Mouse (Mus musculus) CD8-positive naive resting alpha-beta T cell, adult 57 days (primary cell): ENCODE results near the gene Lilra6. TPM values are rescaled to one million over a fixed set of nuclear protein-coding genes. Genes with fewer than 3 reads are reported as not detected.

Source experiments
- total RNA-seq: library from RNA; stranded (reverse); gene quantifications from one replicate; pipeline ENCODE4 v1.2.4, GENCODE M21; 2023

Lilra6 gene
- total RNA-seq = 0.43 TPM

DNA sequence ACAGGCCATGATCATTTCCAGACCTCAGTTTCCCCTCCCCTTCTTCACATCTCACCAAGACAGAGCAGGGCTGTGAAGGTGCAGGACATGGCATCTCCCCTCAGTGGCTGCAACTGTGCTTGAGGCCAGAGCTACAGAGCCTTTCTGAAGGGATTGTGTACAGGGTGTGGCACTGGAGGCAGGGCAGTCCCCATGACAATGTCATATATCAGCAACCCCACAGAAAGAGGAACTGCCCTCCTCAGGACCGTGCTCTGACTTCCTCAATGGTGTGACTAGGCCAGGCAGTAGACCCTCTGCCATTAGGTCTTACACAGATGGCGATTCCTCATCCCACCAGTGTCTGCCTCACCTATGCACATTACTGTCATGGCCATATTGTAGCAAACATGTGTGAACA lies at the start of gene Lilra6:
Gene Lilra6 (minus strand): TSS at position 117 of the 400 bp plus-strand sequence.

DNA sequence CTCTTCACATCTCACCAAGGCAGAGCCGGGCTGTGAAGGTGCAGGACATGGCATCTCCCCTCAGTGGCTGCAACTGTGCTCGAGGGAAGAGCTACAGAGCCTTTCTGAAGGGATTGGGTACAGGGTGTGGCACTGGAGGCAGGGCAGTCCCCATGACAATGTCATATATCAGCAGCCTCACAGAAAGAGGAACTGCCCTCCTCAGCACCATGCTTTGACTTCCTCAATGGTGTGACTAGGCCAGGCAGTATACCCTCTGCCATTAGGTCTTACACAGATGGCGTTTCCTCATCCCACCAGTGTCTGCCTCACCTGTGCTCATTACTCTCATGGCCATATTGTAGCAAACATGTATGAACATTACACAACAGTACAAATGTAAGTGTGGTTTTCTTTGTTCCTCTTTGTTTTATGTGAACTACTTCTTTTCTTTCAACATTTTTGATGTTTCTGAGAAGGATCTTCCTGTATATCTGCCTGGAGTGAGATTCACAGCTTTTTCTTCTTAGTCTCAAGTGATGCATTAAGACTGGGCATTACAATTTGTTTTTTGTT lies 17.2 kb downstream of the Lilra6 start, which contains the start of gene Gm14548:
Gene Gm14548 (minus strand): TSS at position 85 of the 555 bp plus-strand sequence.

Other genes with a start within 250 kb of the Lilra6 start
- gene Leng1, start 249.7 kb downstream of the Lilra6 start, total RNA-seq = 11.7 TPM
- gene Tmc4, start 237.9 kb downstream of the Lilra6 start, total RNA-seq = 10.1 TPM
- gene Tsen34, start 222.6 kb downstream of the Lilra6 start, total RNA-seq = 19.7 TPM
- 59.5 TPM for gene Mboat7, start 222.0 kb downstream of the Lilra6 start, total RNA-seq
- gene Rps9, start 211.5 kb downstream of the Lilra6 start, total RNA-seq = 2,799 TPM
- 3.2 TPM for gene Pirb, start 195.1 kb downstream of the Lilra6 start, total RNA-seq
- 0.86 TPM for gene Gm15448, start 89.8 kb downstream of the Lilra6 start, total RNA-seq
- gene Pira2, start 70.5 kb downstream of the Lilra6 start, total RNA-seq = 1.1 TPM
- gene Gm14548, start 17.4 kb downstream of the Lilra6 start, total RNA-seq = 0.24 TPM
- gene Lair1, start 147.7 kb upstream of the Lilra6 start, total RNA-seq = 10.1 TPM
- 0.34 TPM for gene Ttyh1, start 203.9 kb upstream of the Lilra6 start, total RNA-seq
- gene Leng8, start 221.5 kb upstream of the Lilra6 start, total RNA-seq = 392 TPM
- 12.2 TPM for gene Leng9, start 234.9 kb upstream of the Lilra6 start, total RNA-seq
- gene Cdc42ep5, start 249.4 kb upstream of the Lilra6 start, total RNA-seq = not detected